In genomic region chr5:66675983-66676382, GRCm38 (mm10) we compare ENCODE assay signal across 8 mouse cellular contexts. TPM values are rescaled to one million over a fixed set of nuclear protein-coding genes. Genes with fewer than 3 reads are reported as not detected.
DNase-seq lines count a peak whose midpoint lies in the region; ATAC-seq and TF ChIP-seq lines count a peak whose summit lies in the region.

TSS of gene Uchl1 (plus strand) at chr5:66676091.

- no peak for TF ChIP-seq CTCF in lung, postnatal 0 days (IDR thresholded peaks at IDR 0.05)

- peak; percentile 92 for ATAC-seq in hindbrain, embryonic 13.5 days (ENCODE audit: low FRiP score)
- peak; percentile 79 for ATAC-seq in lung, postnatal 0 days

- 0% methylated on average over 20 of the region's 20 CpGs for WGBS in hindbrain, embryonic 13.5 days
- WGBS in lung, postnatal 0 days = 1% methylated on average over 20 of the region's 20 CpGs

- peak; percentile 6 for DNase-seq in NIH3T3 (ENCODE audit: low read depth)
- DNase-seq in cerebellum, adult 9-10 months = peak; percentile 93
- DNase-seq in frontal cortex, postnatal 10 days (ENCODE audit: low spot score in 2 of 2) = peak; percentile 90
- DNase-seq in layer of hippocampus, postnatal 14 days (ENCODE audit: low spot score in 2 of 2) = peak; percentile 94 to 96
- DNase-seq in lung, postnatal 0 days (ENCODE audit: low spot score) = peak; percentile 58
- peak; percentile 77 for DNase-seq in retina, postnatal 7 days (ENCODE audit: low read depth, low spot score)
- peak; percentile 35 for DNase-seq in urinary bladder, adult 2 months (ENCODE audit: low spot score)

- peaks cover 41% of the 10 kb centered on the region for H3K4me1 ChIP-seq in hindbrain, embryonic 13.5 days (replicated peaks)
- peaks cover 9% of the 10 kb centered on the region for H3K4me1 ChIP-seq in lung, postnatal 0 days (ENCODE audit: insufficient read depth, low read depth, low read length)

- H3K27ac ChIP-seq in hindbrain, embryonic 13.5 days = peak within 1 kb of the TSS; percentile 88
- no peak within 1 kb of the TSS for H3K27ac ChIP-seq in lung, postnatal 0 days (ENCODE audit: low read length)

- peak within 1 kb of the TSS; percentile 89 for H3K9ac ChIP-seq in hindbrain, embryonic 13.5 days
- no peak within 1 kb of the TSS for H3K9ac ChIP-seq in lung, postnatal 0 days (replicated peaks; ENCODE audit: low read depth)

- peaks cover 12% of the 10 kb centered on the region for H3K36me3 ChIP-seq in hindbrain, embryonic 13.5 days
- H3K36me3 ChIP-seq in lung, postnatal 0 days (ENCODE audit: insufficient read depth, low read length) = no peaks in the 10 kb centered on the region

- no peaks in the 10 kb centered on the region for H3K27me3 ChIP-seq in hindbrain, embryonic 13.5 days
- H3K27me3 ChIP-seq in lung, postnatal 0 days (replicated peaks; ENCODE audit: insufficient read depth, low read length) = 0 out of 2 replicates have a peak, but pooled peaks cover 16% of the 10 kb centered on the region

- H3K9me3 ChIP-seq in hindbrain, embryonic 13.5 days = no peaks in the 10 kb centered on the region
- no peaks in the 10 kb centered on the region for H3K9me3 ChIP-seq in lung, postnatal 0 days (ENCODE audit: low read length)

- H3K4me3 ChIP-seq in hindbrain, embryonic 13.5 days = peak within 1 kb of the TSS; percentile 88
- peak within 1 kb of the TSS; percentile 34 for H3K4me3 ChIP-seq in lung, postnatal 0 days (ENCODE audit: low read depth, low read length)

- H3K4me2 ChIP-seq in hindbrain, embryonic 13.5 days = peak within 1 kb of the TSS; percentile 83
- H3K4me2 ChIP-seq in lung, postnatal 0 days (replicated peaks; ENCODE audit: low read depth, low read length) = peak within 1 kb of the TSS; percentile 64

- no peak for TF ChIP-seq EP300 in lung, postnatal 0 days (IDR thresholded peaks at IDR 0.05)

RNA-seq across cellular contexts. Expression of gene Uchl1, which starts in this region (rescaled TPM):
- polyA plus RNA-seq in hindbrain, embryonic 13.5 days (2015; fragmentation: Nextera tagmentation; extraction: Ambion mirVana) = 1,231 and 1,258 TPM in 2 replicates
- 1,000 to 10,000 TPM; 1,065 to 1,083 TPM for total RNA-seq in layer of hippocampus, postnatal 14 days (2021)
- polyA plus RNA-seq in lung, postnatal 0 days (2015; fragmentation: Nextera tagmentation; extraction: Ambion mirVana) = 18.3 and 18.8 TPM in 2 replicates
- polyA plus RNA-seq in urinary bladder, adult 2 months (2012; rRNA removed) = 466 and 720 TPM in 2 replicates

Comparison
In these comparisons a context has a peak if more than half of its experiments do, and no peak if none do; other contexts are left out.
1. RNA of gene Uchl1 (polyA plus RNA-seq): 1,231 to 1,258 TPM in hindbrain, embryonic 13.5 days and 466 to 720 TPM in urinary bladder, adult 2 months; 18.3 to 18.8 TPM in lung, postnatal 0 days; every median in the first group is over 10 times any median in the second.
2. DNase-seq: peak in every context shown above with its lines; median percentile 95 in layer of hippocampus, postnatal 14 days; 93 in cerebellum, adult 9-10 months; 90 in frontal cortex, postnatal 10 days; 77 in retina, postnatal 7 days; 58 in lung, postnatal 0 days; 35 in urinary bladder, adult 2 months; 6 in NIH3T3.